Mouse (Mus musculus): ENCODE data around the gene Itih5.

DNA sequence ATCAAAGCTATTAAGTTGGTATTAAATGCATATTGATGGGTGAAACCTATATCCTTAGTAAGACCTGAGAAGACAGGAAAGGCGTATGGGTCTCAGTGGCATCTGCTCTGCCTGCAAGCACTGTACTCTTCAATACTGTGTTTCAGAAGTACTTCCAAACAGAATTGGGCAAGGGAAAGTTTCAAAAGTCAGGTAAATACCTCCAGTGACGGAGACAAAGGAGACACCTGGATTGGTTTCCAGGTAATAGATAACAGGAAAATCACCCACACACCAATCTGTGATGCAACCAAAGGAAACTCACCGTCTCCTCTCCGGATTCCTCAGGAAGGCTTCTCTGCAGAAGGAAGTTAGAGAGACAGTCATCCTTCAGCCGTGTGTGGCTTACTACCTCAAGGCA lies 25.9 kb upstream of the Itih5 start:
- TF ChIP-seq CHD2 (IDR thresholded peaks at IDR 0.05; ENCODE audit: low read length) (no peak), BHLHE40 (IDR thresholded peaks at IDR 0.05; ENCODE audit: borderline replicate concordance, low read depth, low read length) (no peak), POLR2A (IDR thresholded peaks at IDR 0.05; ENCODE audit: control insufficient read depth in 1 of 2, insufficient read depth in 1 of 2, low read depth in 1 of 2, low read length in 2 of 2, poor library complexity in 1 of 2) (no peak), MAZ (IDR thresholded peaks at IDR 0.05; ENCODE audit: low read depth, low read length) (no peak)
